Mouse (Mus musculus) 3134 (cell line): ENCODE measurements around the gene Sytl2.
A peak's percentile ranks its signal among the peaks of the same experiment; 100 is the strongest.

Experiments
- DNase-seq: peaks from one replicate; pipeline ENCODE4 v3.0.0-alpha.2; 2011; ENCODE audit warnings: low spot score; ENCODE audit not compliant: insufficient read length; ENCODE audit errors: extremely low read depth

Sytl2 gene

DNA sequence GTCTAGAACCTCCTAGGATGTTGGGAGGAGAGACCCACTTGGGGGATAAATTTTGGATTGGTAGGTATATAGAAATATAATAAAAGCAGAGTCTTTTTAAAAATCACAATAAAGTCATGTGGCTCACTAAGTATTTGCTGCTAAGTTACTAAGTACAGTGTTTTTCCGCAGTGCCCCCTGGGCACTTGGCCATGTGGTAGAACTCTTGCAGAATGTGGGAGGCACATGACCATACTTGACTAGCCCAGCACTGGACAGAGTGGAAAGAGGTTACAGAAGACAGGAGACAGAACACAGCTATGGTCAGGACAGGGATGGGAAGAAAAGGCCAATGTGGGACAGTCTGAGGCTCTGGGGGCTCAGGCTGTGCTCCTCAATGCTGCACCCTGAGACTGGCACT is 4.9 kb downstream of the Sytl2 start:
- peak; percentile 7 for DNase-seq

DNA sequence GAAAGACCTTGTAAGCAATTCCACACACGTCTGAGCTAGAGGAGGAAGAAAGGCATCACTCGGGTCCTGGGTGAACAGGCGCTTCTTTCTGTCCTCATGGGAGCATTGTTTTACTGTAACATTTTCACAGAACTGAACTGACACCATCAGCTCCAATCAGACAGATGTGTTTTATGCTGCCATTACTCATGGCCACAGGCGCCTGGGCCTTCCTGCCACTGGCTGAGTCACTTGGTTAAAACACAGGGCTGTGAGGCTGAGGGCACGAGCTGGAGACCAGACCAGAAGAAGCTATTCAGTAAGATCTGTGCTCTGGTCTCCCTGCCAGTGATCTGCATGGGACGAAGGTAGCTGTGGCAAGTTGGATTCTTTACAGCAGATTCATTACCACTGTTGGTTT is 6.0 kb downstream of the Sytl2 start:
- DNase-seq, result peak; percentile 52

DNA sequence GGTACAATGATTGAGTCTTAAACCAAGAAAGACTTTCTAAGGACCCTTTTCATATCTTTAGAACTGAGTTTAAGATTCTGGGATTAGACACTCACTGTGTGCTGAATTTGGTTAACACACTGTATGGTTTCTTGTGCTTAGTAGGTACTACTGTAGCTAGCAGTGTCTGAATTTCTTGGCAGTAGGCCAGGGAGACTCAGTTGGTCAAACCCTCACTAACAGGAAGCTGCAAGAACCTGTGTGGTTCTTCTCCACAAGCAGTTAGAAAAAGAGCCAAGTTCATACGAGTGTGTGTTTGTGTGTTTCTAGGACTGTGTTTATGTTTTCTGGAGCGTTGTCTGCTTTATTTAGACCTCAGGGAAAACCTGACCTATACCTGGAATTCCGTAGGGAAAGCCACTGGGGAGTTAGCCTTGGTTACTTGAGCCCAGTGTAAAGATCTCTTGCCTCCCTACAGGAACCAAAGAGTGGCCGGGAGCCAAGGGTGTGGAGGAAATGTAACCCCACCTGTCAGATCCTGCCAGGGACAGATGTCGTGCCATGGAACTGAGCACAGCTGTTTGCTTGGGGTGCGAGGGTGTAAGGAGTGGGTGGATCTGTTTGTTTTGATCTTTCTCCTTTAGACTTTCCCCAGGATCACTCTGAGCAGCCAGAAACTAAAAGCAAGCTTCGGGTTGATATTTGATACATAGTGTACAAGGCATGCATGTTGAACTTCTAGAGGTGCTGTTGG is 10.3 kb downstream of the Sytl2 start:
- DNase-seq, result no peak

DNA sequence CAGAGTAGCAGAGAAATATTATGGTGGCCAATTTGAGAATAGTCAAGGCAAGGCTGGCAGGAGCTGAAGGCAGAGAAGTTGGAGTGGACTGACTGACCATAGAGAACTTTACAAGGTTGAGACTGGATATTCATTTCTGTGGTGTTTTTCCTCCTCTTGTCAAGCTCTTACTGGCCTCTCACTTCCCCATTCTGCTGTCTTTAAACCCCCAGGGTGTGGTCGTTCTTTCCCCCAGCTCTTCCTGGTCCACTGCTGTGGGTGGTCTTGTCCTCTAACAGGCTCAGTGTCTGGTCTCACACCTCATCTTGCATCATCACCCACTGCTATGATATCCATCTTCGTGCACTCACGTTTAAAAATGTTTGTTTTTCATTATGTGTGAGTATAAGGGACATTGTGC is 11.4 kb downstream of the Sytl2 start:
- DNase-seq, result no peak

DNA sequence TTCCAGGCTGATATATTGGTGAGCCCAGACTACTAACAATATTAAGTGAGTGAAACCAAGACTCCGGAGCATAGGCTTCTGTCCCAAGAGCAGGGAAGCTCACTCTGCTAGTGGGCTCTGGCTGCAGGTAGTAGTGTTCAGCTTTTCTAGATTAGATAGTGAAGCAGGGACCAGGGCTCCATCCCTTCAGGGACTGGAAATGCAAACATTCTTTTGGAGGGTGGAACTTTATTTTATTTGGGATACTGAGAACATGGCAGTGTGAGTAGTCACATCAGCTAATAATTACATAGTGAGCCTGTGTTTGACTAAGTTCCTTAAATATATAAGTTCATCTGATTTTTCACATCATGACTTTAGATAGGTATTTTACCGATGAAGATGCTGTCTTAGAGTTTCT is 14.8 kb downstream of the Sytl2 start:
- DNase-seq, result no peak

DNA sequence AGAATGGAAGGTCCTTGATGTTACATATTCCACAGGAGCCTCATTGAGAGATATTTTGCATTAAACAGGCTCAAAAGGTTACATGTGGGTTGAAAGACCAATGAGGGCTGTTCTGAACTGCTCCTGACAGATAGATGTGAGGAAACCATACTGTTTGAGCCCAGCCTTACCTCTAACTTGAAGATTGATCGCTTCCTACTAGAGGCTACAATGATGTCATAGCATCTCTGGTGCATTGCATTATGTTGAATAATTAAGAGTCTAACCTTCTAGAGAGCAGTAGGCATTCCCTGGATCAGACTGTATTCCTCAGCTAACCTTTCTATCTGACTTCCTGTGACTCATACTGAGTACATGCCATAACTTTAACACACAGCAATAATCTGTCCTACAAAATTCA is 17.4 kb downstream of the Sytl2 start:
- no peak for DNase-seq

DNA sequence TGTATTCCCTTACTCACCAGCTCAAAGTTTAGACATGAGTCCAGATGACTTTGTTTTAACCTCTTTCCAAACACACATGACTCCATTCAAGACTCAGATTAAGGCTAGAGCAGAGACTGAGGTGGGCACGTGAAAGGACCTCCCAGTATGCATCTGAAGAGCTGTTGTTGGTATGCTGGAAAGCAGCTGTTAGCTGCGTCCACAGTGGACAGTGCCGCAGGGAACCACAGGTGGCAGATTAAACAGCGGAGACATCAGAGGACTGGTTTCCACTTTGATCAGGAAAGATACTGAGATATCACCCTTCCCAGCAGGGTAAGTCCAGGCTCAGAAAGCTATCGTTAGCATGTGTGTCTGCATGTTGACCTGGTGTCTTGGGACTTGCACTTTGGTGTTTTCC is 18.1 kb downstream of the Sytl2 start:
- no peak for DNase-seq

DNA sequence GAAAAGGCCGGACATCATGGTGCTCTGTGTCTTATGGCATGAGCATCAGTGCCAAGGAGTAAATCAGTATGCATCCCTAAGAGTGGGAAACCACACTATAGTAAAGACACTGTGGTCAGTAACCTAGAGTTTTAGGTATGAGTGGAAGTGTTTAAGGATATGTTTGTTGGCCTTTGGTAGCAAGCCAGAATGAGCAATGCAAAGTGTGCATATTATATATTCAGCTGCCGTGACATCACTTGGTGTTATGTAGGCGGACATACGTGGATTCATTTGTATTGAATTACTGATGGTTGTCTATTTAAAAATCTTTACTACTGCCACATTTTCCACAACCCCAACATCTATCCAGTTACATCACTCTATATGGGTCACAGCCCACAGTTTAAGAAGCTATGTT is 23.1 kb downstream of the Sytl2 start:
- no peak for DNase-seq

DNA sequence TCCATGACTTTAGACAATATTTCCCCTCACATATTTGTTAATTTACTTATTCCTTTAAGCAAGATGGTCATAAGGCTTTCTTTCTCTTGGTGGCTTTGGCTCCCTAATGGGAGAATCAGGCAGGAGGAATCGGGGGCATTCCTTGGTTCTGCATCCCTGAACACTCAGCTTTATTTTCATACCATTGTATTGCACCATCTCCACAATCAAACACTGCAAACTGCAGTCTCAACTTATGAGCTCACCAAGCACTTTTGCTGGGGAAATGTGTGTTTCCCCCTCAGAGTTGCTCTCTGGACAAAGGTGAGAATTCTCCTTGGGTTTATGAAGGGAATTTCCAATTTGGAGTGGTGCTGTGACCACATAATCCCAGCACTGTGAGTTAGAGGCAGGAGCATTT is 28.1 kb downstream of the Sytl2 start:
- no peak for DNase-seq

DNA sequence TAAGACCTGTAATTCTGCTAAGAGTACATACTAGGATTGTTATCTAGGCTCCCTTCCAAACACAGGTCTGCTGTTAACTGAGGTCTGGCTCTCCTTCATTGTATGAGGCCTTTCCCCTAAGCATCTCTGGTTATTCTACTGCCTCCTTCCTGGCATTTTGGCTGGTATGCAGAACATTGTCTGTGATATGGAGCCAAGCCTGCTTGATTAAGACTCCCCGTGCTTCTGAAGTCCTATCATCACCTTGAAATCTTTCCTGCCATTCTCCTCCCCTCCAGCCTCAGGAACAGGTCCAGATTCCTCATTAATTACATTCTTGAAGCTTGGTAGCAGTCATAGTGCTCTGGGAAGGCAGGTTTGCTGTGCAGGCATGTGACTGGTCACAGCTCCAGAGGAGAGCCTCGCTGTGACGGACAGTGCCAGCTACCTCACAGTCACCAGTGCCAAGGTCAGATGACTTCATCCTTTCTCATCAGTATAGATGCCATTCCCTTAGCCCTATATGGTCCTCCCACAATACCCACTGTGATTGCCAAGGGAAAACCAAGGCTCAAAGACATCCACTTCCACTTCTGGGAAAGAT is 30.5 kb downstream of the Sytl2 start:
- DNase-seq, result peak; percentile 47

DNA sequence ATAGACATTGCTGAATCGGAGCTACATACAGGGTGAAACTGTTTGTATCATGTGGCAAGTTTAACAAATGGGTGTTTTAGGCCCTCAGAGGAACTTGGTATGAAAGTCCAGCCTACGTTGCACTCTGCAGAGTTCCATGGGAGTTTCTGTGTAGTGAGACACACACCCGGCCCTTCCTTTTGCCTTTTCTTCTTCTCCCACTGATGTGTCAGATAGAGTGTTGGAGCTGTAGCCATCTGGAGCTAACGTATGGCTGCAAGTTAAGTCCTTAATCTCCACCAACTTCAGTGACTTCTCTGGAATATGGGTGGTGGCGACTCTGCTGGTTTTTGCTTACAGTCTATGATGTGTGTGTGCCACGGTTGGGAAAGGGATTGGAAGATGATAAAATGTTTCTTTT is 32.3 kb downstream of the Sytl2 start:
- no peak for DNase-seq

DNA sequence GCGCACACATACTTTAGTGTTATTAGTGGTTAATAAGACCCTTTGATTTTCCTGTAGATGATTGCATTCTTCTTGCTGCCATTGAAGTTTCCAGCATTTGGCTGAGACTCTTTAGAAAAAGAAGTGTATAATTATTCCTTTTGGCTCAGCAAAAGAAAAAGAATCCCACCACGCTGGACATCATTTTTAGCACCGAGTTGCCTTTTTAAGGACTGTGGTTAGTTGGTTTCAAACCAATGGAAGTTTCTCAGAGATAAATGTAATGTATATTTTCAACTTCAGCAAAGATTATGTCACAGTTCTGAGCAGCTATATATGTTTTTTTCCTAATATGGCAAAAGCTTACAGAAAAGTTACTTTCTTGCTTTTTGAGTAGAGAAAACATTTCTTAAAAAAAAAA is 32.8 kb downstream of the Sytl2 start:
- DNase-seq, result no peak

DNA sequence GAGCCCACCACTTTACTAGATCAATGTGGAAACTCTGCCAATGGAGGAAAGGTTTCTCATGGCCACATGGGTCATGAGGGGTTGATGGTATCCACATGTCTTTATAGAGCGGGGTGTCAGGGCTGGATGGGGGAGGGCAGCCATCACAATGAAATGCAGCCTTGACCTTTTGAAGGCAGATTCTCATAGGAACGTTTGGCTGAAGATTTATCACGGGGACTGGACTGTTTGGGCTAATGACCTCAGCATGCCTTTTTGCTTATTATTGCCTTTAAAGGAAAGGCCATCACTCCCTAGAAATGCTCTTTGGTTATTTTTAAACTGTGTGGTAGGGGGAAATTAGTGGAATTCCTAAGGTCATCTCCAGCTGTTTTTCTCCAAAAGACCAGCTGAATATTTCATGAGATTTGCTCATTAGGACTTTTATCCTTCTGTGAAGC is 33.7 kb downstream of the Sytl2 start:
- DNase-seq, result no peak

DNA sequence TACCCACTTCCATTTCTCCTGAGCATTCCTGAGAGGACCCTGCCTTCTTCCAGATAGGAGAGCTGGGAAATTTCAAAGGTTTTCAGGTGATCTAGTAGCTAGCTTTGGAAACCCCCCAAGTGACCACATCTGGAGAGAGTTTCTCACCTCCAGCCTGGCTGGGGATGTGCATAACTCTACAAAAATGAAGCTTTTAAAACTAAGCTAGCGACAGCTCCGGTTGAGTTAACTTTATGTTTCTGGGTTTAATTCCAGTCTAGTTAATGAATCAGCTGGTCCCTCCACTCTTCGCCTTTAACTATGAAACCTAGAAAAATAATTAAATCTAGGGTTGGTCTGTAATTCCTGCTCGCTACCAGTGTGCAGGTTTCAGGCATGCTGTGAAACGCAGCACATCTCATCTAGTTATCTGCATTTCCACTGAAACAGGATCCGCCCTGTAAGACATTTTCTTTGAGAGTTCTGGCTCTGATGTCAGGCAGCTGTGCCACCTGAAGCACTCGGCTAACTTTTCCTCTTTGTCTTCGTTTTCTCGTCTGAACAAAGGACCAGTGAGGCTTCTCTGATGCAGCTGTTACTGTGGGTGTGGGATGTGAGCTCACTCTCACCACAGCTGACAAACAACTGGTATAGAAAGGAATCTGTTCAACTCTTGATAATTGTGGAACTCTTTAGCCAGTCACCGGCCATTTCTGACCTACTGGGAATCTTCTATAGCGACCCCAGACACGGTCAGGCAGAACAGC is 39.3 kb downstream of the Sytl2 start:
- no peak for DNase-seq

DNA sequence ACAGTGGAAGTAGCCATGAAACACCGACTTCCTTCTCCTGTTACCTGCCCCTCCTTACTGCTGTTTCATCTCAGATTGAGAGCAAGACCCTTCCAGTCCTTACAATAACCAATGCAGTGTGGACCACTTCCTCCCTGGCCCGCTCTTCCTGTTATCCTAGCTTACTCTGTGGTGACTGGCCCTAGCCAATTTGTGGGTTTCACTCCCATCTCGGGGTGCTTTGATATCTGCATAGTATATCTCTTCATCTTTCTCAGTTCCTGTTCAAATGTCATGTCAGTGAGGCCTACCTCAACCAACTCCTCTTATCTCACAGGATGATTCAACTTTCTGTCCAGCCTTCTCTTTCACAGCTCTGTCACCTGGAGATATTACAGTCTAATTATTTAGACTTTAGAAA is 42.9 kb downstream of the Sytl2 start:
- no peak for DNase-seq

DNA sequence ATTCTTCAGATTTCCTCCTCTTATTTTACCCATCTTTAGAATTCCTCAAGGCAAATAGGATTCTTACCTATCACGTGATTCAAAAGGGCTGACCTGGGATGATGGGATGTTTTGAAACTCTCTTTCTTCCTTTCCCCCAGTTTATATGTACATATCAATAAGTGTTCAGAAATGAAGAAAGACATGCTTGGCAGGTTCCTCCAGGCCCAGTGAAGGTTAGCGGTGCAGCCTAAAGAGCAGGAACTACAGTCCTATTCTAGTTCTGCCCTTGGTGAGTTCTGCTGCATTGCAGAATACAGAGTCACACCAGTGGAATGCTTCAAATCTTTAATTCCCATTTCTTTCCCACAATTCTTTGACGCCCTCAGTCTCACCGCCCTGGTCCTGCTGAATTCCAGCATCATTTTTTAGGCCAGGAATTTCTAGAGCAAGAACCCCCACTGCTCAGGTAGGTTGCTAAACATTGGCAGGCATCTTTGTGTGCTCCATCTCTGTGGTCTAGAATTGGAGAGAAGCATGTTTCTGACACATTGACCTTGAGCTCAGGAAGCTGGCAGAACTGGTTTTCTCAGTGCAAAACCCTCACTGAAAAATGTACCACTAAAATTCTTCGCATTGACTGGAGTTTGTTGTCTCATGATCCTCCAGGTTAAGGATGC is 45.9 kb downstream of the Sytl2 start:
- no peak for DNase-seq

DNA sequence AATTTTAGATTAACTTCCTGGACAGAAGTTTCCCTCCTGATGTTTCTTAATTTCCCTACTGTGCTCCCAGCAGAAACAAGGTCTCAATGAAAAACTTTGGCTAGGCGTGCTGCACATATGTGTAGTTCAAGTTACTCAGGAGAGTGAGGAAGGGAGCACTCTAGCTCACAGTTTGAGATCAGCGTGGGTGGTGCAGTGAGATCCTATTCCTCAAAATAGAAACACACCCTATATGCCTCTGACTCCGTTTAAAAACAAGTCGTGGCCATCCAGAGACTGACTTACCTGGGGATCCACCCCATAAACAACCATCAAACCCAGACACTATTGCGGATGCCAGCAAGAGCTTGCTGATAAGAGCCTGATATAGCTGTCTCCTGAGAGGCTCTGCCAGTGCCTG is 47.0 kb downstream of the Sytl2 start:
- no peak for DNase-seq

DNA sequence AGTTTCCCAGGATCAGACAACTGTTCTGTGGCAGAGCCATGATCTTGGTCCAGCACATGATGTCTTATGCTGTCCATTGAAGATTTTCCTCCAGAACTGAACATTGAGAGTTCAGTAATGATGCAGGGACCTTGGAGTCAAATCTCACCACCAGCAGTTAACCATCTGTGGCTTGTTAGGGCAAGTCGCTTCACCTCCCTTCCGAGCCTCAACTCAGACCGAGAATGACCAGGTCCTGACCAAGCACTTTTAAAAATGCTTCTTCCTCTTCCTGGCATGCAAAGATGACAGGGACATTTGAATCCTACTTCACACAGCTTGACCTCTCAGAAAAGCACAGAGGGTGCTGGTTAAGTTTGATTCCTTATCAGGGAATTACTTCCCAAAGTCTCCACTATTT is 50.1 kb downstream of the Sytl2 start:
- DNase-seq, result no peak

DNA sequence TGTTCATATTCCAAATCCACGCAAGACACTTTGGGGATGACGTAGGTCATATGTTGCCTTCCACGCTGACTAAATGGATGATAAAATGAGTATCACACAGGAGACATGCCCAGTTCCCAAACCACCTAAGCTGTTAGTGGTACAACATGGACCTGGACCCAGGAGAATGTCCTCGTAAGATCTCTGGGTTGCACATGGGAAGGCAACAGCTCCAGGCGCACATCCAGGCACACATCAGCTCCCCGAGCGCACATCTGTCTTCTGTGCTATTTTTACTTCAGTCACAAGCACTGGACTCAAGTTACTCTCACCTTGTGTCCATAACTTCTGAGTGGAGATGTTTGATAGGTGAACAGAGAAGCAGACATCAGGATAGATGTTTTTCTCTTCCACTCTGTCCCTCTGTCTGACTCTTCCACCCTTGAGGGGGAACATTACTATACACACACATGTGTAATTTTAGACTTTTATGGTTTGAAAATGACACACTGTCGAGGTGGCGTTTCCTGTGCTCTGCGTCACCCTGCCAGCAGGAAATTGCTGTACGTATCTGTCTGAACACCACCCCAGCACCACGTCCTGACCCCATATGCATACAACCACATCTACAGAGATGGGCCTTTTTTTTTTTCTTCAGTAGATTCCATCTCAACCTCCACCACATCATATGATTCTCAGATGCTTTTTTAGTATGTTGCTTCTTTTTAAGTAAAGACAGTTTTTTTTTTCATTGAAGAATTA is 51.6 kb downstream of the Sytl2 start:
- DNase-seq, result no peak

DNA sequence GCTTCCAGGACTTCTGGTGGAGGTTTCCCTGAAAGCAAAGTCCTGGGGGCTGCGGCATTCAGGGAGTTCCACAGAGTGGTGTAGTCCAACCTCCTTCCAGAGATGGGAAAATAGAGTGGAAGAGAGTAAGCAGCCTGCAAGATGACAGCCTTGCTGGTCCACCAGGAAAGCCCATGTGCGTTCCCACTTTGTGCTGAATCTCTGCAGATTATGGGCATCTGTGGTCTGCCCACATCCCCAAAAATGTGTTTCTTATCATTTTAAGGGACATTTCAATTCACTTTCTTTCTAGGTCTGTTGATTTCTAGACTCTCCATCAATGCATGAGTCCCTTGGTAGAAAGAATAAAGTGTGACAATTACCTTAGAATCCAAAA is 52.2 kb downstream of the Sytl2 start:
- no peak for DNase-seq

DNA sequence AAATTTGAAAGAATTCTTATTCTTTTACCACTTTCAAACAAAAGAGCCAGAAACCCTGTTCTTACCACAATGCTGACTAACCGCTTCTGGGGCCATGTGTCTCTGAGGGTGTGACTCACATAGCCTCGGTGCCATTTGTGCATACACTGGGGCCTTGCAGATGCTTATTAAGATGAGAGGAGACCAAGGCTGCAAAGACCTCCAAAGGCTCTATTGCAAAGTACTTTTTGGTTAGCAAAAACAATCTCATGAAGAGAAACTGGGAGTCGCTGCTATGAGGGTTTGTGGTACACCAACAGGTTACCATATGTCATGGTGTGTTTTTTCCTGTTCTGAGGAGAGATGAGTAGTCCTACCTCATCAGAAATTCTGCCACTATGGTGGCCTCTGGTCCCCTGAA is 53.4 kb downstream of the Sytl2 start:
- peak; percentile 30 for DNase-seq
